Mouse (Mus musculus) embryo, embryonic 11.5 days (tissue): ENCODE results near the gene Esrrb.

Experiments used
- DNase-seq: peaks from one replicate; pipeline ENCODE4 v3.0.0-alpha.2; 2012; ENCODE audit warnings: low read depth, low spot score

Gene Esrrb

GRCm38 (mm10) chr12:86360696-86361631 lies at the start of gene Esrrb:
Gene Esrrb (plus strand): TSS chr12:86361117.
- no peak for DNase-seq

- no peak for DNase-seq
These were observed 40.3 kb upstream of the Esrrb start for GRCm38 (mm10) chr12:86320629-86321028.

- DNase-seq, result no peak
These were observed 36.6 kb upstream of the Esrrb start for GRCm38 (mm10) chr12:86324297-86324696.

GRCm38 (mm10) chr12:86329813-86330212 lies 31.1 kb upstream of the Esrrb start:
- no peak for DNase-seq

GRCm38 (mm10) chr12:86330684-86331083 lies 30.2 kb upstream of the Esrrb start:
- DNase-seq, result no peak

- no peak for DNase-seq
These were observed 29.7 kb upstream of the Esrrb start for GRCm38 (mm10) chr12:86331248-86331647.

- no peak for DNase-seq
These were observed 24.7 kb upstream of the Esrrb start for GRCm38 (mm10) chr12:86336209-86336608.

GRCm38 (mm10) chr12:86336887-86337286 lies 24.0 kb upstream of the Esrrb start:
- DNase-seq, result no peak

- DNase-seq, result no peak
These were observed 11.4 kb upstream of the Esrrb start for GRCm38 (mm10) chr12:86349477-86349876.

- DNase-seq, result no peak
These were observed 1.5 kb upstream of the Esrrb start for GRCm38 (mm10) chr12:86359406-86359805.

GRCm38 (mm10) chr12:86359873-86360272 lies 1.0 kb upstream of the Esrrb start:
- no peak for DNase-seq

GRCm38 (mm10) chr12:86364285-86364684 lies 3.4 kb downstream of the Esrrb start:
- DNase-seq, result no peak

GRCm38 (mm10) chr12:86364756-86365155 lies 3.8 kb downstream of the Esrrb start:
- DNase-seq, result no peak

- DNase-seq, result no peak
These were observed 9.9 kb downstream of the Esrrb start for GRCm38 (mm10) chr12:86370611-86371383.

GRCm38 (mm10) chr12:86374286-86374685 lies 13.4 kb downstream of the Esrrb start:
- DNase-seq, result no peak

GRCm38 (mm10) chr12:86379672-86380213 lies 18.8 kb downstream of the Esrrb start:
- DNase-seq, result no peak

- no peak for DNase-seq
These were observed 22.9 kb downstream of the Esrrb start for GRCm38 (mm10) chr12:86383803-86384202.

GRCm38 (mm10) chr12:86387671-86388270 lies 26.9 kb downstream of the Esrrb start:
- DNase-seq, result no peak

- DNase-seq, result no peak
These were observed 33.9 kb downstream of the Esrrb start for GRCm38 (mm10) chr12:86394773-86395172.

GRCm38 (mm10) chr12:86395326-86395725 lies 34.4 kb downstream of the Esrrb start:
- DNase-seq, result no peak

- no peak for DNase-seq
These were observed 37.8 kb downstream of the Esrrb start for GRCm38 (mm10) chr12:86398762-86399161.

GRCm38 (mm10) chr12:86402718-86403117 lies 41.8 kb downstream of the Esrrb start:
- DNase-seq, result peak; percentile 65
